Mouse (Mus musculus) embryonic facial prominence, embryonic 12.5 days (tissue): ENCODE measurements around the gene Mvb12b. TPM values are rescaled to one million over a fixed set of nuclear protein-coding genes. Genes with fewer than 3 reads are reported as not detected.

ENCODE experiments used
- ATAC-seq: fragments of 200-750 bp; cut with Nextera tagmentation; 2 replicates; pipeline ENCODE4 v1.8.0; 2017; ENCODE audit not compliant: insufficient number of reproducible peaks, insufficient read depth, low FRiP score, low TSS enrichment
- H3K27ac ChIP-seq: fragments of 300-500 bp; sonication (generic); 2 replicates; pipeline ENCODE4 v1.5.1; 2016; ENCODE audit warnings: mild to moderate bottlenecking
- H3K27me3 ChIP-seq: fragments of 300-500 bp; sonication (generic); 2 replicates; pipeline ENCODE4 v1.6.1; 2016; ENCODE audit warnings: mild to moderate bottlenecking, moderate library complexity
- H3K36me3 ChIP-seq: fragments of 300-500 bp; sonication (generic); 2 replicates; pipeline ENCODE4 v1.6.1; 2016; ENCODE audit warnings: mild to moderate bottlenecking
- H3K4me1 ChIP-seq: fragments of 300-500 bp; sonication (generic); 2 replicates; pipeline ENCODE4 v1.6.1; 2016
- H3K4me2 ChIP-seq: fragments of 300-500 bp; sonication (generic); replicated peaks from 2 replicates; pipeline ENCODE4 v1.6.1; 2016; ENCODE audit warnings: mild to moderate bottlenecking, moderate library complexity
- H3K4me3 ChIP-seq: fragments of 300-500 bp; sonication (generic); 2 replicates; pipeline ENCODE4 v1.5.1; 2016; ENCODE audit warnings: mild to moderate bottlenecking
- H3K9ac ChIP-seq: fragments of 300-500 bp; sonication (generic); 2 replicates; pipeline ENCODE4 v1.6.1; 2016; ENCODE audit warnings: mild to moderate bottlenecking, moderate library complexity
- H3K9me3 ChIP-seq: fragments of 300-500 bp; sonication (generic); 2 replicates; pipeline ENCODE4 v1.6.1; 2016; ENCODE audit warnings: mild to moderate bottlenecking, moderate library complexity
- WGBS: fragments of 180-500 bp; shearing (Covaris S2); methylation state at CpG from one replicate; pipeline ENCODE4 v1.1.7; 2016; 5-methylcytosine and 5-hydroxymethylcytosine counted together
- polyA plus RNA-seq: library from polyadenylated mRNA; unstranded; fragments of >200 nt; fragmentation: Nextera tagmentation; extraction: Ambion mirVana; gene quantifications from 2 replicates; pipeline ENCODE4 v1.2.1, GENCODE M21; 2016

The Mvb12b gene
- polyA plus RNA-seq, 1 experiment from 2014 or later: 31.2 TPM

- Histone ChIP-seq H3K9ac (no peak overlapping the region), H3K4me2 (no peak overlapping the region), H3K36me3 (no peaks in the 10 kb centered on the region), H3K27me3 (no peaks in the 10 kb centered on the region), H3K4me3 (no peak overlapping the region), H3K9me3 (no peaks in the 10 kb centered on the region), H3K27ac (no peak overlapping the region), H3K4me1 (peaks cover 20% of the 10 kb centered on the region)
- WGBS: 92% methylated on average over 7 of the region's 7 CpGs
- no peak for ATAC-seq
These were observed 3.0 kb downstream of the Mvb12b start for GRCm38 (mm10) chr2:33884623-33885263.

- 83% methylated on average over 2 of the region's 2 CpGs for WGBS
- H3K9ac ChIP-seq: no peak overlapping the region
- no peaks in the 10 kb centered on the region for H3K27me3 ChIP-seq
- H3K27ac ChIP-seq: 0 out of 2 replicates have a peak overlapping the region, but pooled peaks have one; percentile 70
- no peaks in the 10 kb centered on the region for H3K9me3 ChIP-seq
- ATAC-seq: no peak
- H3K4me1 ChIP-seq: peaks cover 45% of the 10 kb centered on the region
- no peak overlapping the region for H3K4me2 ChIP-seq
- H3K4me3 ChIP-seq: no peak overlapping the region
- peaks cover under 1% of the 10 kb centered on the region; the same call in 1 of the 2 replicates for H3K36me3 ChIP-seq
These were observed 8.5 kb downstream of the Mvb12b start for GRCm38 (mm10) chr2:33879223-33879622.

GRCm38 (mm10) chr2:33878437-33878836, 9.3 kb downstream of the Mvb12b start:
- Histone ChIP-seq H3K9me3 (no peaks in the 10 kb centered on the region), H3K27me3 (no peaks in the 10 kb centered on the region), H3K36me3 (peaks cover 9% of the 10 kb centered on the region), H3K9ac (peak overlapping the region; percentile 27; the same call in 1 of the 2 replicates), H3K4me1 (peaks cover 45% of the 10 kb centered on the region), H3K4me2 (no peak overlapping the region), H3K27ac (peak overlapping the region; percentile 70), H3K4me3 (no peak overlapping the region)
- no peak for ATAC-seq
- 18% methylated on average over 11 of the region's 11 CpGs for WGBS

- H3K4me2 ChIP-seq: no peak overlapping the region
- H3K9ac ChIP-seq: no peak overlapping the region
These were observed 9.9 kb downstream of the Mvb12b start for GRCm38 (mm10) chr2:33877663-33878360.

GRCm38 (mm10) chr2:33876529-33877290, 11.0 kb downstream of the Mvb12b start:
- Histone ChIP-seq H3K9ac (0 out of 2 replicates have a peak overlapping the region, but pooled peaks have one; percentile 5), H3K27ac (peak overlapping the region; percentile 92), H3K4me1 (peaks cover 54% of the 10 kb centered on the region), H3K27me3 (no peaks in the 10 kb centered on the region), H3K36me3 (peaks cover 26% of the 10 kb centered on the region), H3K4me3 (no peak overlapping the region), H3K4me2 (peak overlapping the region; percentile 14), H3K9me3 (no peaks in the 10 kb centered on the region)
- 17% methylated on average over 25 of the region's 25 CpGs for WGBS
- ATAC-seq: peak; percentile 76

More at GRCm38 (mm10) chr2:33877663-33878360, 9.9 kb downstream of the Mvb12b start:
- 75% methylated on average over 6 of the region's 6 CpGs for WGBS
- H3K9me3 ChIP-seq: no peaks in the 10 kb centered on the region
- H3K27ac ChIP-seq: peak overlapping the region; percentile 70
- H3K4me1 ChIP-seq: peaks cover 50% of the 10 kb centered on the region
- H3K36me3 ChIP-seq: peaks cover 15% of the 10 kb centered on the region
- no peaks in the 10 kb centered on the region for H3K27me3 ChIP-seq
- ATAC-seq: no peak
- H3K4me3 ChIP-seq: no peak overlapping the region

GRCm38 (mm10) chr2:33875594-33875993, 12.2 kb downstream of the Mvb12b start:
- H3K4me2 ChIP-seq: no peak overlapping the region
- no peak overlapping the region for H3K9ac ChIP-seq
- no peaks in the 10 kb centered on the region for H3K27me3 ChIP-seq
- H3K27ac ChIP-seq: peak overlapping the region; percentile 65
- H3K4me3 ChIP-seq: no peak overlapping the region
- WGBS: 68% methylated on average over 12 of the region's 12 CpGs
- no peak for ATAC-seq
- peaks cover 65% of the 10 kb centered on the region for H3K4me1 ChIP-seq
- H3K36me3 ChIP-seq: peaks cover 32% of the 10 kb centered on the region
- no peaks in the 10 kb centered on the region for H3K9me3 ChIP-seq

- Histone ChIP-seq H3K9ac (no peak overlapping the region), H3K9me3 (no peaks in the 10 kb centered on the region), H3K27ac (no peak overlapping the region; the same call in 1 of the 2 replicates), H3K4me2 (no peak overlapping the region), H3K4me1 (peaks cover 68% of the 10 kb centered on the region), H3K36me3 (peaks cover 32% of the 10 kb centered on the region), H3K4me3 (no peak overlapping the region), H3K27me3 (no peaks in the 10 kb centered on the region)
- ATAC-seq: no peak
- 80% methylated on average over 10 of the region's 10 CpGs for WGBS
These were observed 12.7 kb downstream of the Mvb12b start for GRCm38 (mm10) chr2:33874856-33875576.

- Histone ChIP-seq H3K4me2 (no peak overlapping the region), H3K27me3 (no peaks in the 10 kb centered on the region), H3K9ac (no peak overlapping the region), H3K4me1 (peaks cover 73% of the 10 kb centered on the region), H3K36me3 (peaks cover 32% of the 10 kb centered on the region), H3K4me3 (no peak overlapping the region), H3K27ac (no peak overlapping the region), H3K9me3 (no peaks in the 10 kb centered on the region)
- no peak for ATAC-seq
- WGBS: 76% methylated on average over 5 of the region's 5 CpGs
These were observed 13.4 kb downstream of the Mvb12b start for GRCm38 (mm10) chr2:33874367-33874766.

- H3K27ac ChIP-seq: no peak overlapping the region
- peaks cover 70% of the 10 kb centered on the region for H3K4me1 ChIP-seq
- H3K9me3 ChIP-seq: no peaks in the 10 kb centered on the region
- H3K36me3 ChIP-seq: peaks cover 32% of the 10 kb centered on the region
- no peak overlapping the region for H3K9ac ChIP-seq
- H3K4me3 ChIP-seq: no peak overlapping the region
- 87% methylated on average over 8 of the region's 8 CpGs for WGBS
- no peaks in the 10 kb centered on the region for H3K27me3 ChIP-seq
- no peak overlapping the region for H3K4me2 ChIP-seq
- no peak for ATAC-seq
These were observed 14.2 kb downstream of the Mvb12b start for GRCm38 (mm10) chr2:33873501-33873900.

GRCm38 (mm10) chr2:33872841-33873271, 14.9 kb downstream of the Mvb12b start:
- Histone ChIP-seq H3K36me3 (peaks cover 32% of the 10 kb centered on the region), H3K9me3 (no peaks in the 10 kb centered on the region), H3K9ac (no peak overlapping the region), H3K4me1 (peaks cover 68% of the 10 kb centered on the region), H3K27me3 (no peaks in the 10 kb centered on the region), H3K4me3 (no peak overlapping the region), H3K4me2 (no peak overlapping the region), H3K27ac (no peak overlapping the region)
- ATAC-seq: no peak
- 53% methylated on average over 8 of the region's 8 CpGs for WGBS

- Histone ChIP-seq H3K4me2 (no peak overlapping the region), H3K9me3 (no peaks in the 10 kb centered on the region), H3K4me1 (peaks cover 52% of the 10 kb centered on the region), H3K4me3 (no peak overlapping the region), H3K27me3 (no peaks in the 10 kb centered on the region), H3K9ac (no peak overlapping the region), H3K36me3 (peaks cover 32% of the 10 kb centered on the region), H3K27ac (peak overlapping the region; percentile 66; the same call in 1 of the 2 replicates)
- no peak for ATAC-seq
- 84% methylated on average over 4 of the region's 4 CpGs for WGBS
These were observed 16.6 kb downstream of the Mvb12b start for GRCm38 (mm10) chr2:33871181-33871520.
